In the genomic region with DNA sequence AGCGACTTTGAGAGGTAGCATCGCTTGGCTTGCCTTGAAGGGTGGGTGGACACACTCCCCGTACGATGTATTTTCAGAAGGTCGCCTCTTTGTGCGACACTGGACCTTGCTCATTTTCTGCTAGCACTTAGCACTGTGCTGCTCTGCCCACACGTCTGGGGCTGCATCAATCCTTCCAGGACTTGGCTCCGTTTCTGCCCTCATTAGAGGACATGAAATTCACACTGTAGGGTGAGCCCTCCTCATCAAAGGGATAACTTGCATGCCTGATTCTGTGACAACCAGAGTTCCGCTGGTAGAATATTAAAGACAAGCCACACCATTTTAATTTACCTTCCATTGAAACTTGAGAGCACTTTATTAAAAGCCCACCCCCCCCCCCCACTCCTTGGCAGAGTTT, we compare ENCODE assay signal across 16 mouse cellular contexts.
DNase-seq lines count a peak whose midpoint lies in the region; ATAC-seq and TF ChIP-seq lines count a peak whose summit lies in the region.
"Had no signal": no experiment of that assay in that cellular context is flagged by ENCODE, and none has a peak within 500 bp of the region (broad histone marks: within the 10 kb centered on the region; RNA-seq: fewer than 3 reads in every experiment).

No protein-coding gene starts in this region.

- ATAC-seq in embryonic facial prominence, embryonic 14.5 days (ENCODE audit: low read depth) = peak; percentile 26; the same call in 1 of the 2 replicates
- ATAC-seq in kidney, postnatal 0 days (replicated peaks; ENCODE audit: low FRiP score, low read depth) = no peak
- ATAC-seq in kidney, embryonic 14.5 days (ENCODE audit: low FRiP score, low TSS enrichment) = no peak
- peak; percentile 94 for ATAC-seq in forebrain, embryonic 13.5 days
- peak; percentile 53; the same call in 1 of the 2 replicates for ATAC-seq in midbrain, embryonic 14.5 days (ENCODE audit: low FRiP score, low TSS enrichment)
- ATAC-seq: liver, postnatal 0 days had no signal

- no peaks in the 10 kb centered on the region for H3K9me3 ChIP-seq in embryonic facial prominence, embryonic 14.5 days (ENCODE audit: control insufficient read depth, low read length)
- H3K9me3 ChIP-seq in embryonic facial prominence, embryonic 10.5 days = no peaks in the 10 kb centered on the region
- no peaks in the 10 kb centered on the region for H3K9me3 ChIP-seq in kidney, postnatal 0 days (replicated peaks; ENCODE audit: low read length)
- H3K9me3 ChIP-seq in kidney, embryonic 14.5 days (ENCODE audit: control insufficient read depth, low read length) = no peaks in the 10 kb centered on the region
- no peaks in the 10 kb centered on the region; the same call in 1 of the 2 replicates for H3K9me3 ChIP-seq in forebrain, embryonic 13.5 days (replicated peaks)
- no peaks in the 10 kb centered on the region for H3K9me3 ChIP-seq in midbrain, embryonic 14.5 days (ENCODE audit: control insufficient read depth, low read length)

- no peaks in the 10 kb centered on the region for H3K27me3 ChIP-seq in embryonic facial prominence, embryonic 14.5 days (replicated peaks; ENCODE audit: control insufficient read depth, insufficient read depth, low read length)
- H3K27me3 ChIP-seq in embryonic facial prominence, embryonic 10.5 days (replicated peaks; ENCODE audit: low read depth, poor library complexity, severe bottlenecking) = peaks cover 42% of the 10 kb centered on the region
- H3K27me3 ChIP-seq in kidney, postnatal 0 days (ENCODE audit: insufficient read depth, low read length) = no peaks in the 10 kb centered on the region
- H3K27me3 ChIP-seq in kidney, embryonic 14.5 days (ENCODE audit: control insufficient read depth, insufficient read depth, low read length) = no peaks in the 10 kb centered on the region
- peaks cover 58% of the 10 kb centered on the region for H3K27me3 ChIP-seq in forebrain, embryonic 13.5 days
- H3K27me3 ChIP-seq in midbrain, embryonic 14.5 days (ENCODE audit: control insufficient read depth, insufficient read depth, low read length) = no peaks in the 10 kb centered on the region; the same call in 1 of the 2 replicates
- H3K27me3 ChIP-seq in thymus, adult 2 months (ENCODE audit: control insufficient read depth, insufficient read depth, low read length) = no peaks in the 10 kb centered on the region

- no peak overlapping the region for H3K9ac ChIP-seq in embryonic facial prominence, embryonic 14.5 days (ENCODE audit: low read depth, low read length)
- H3K9ac ChIP-seq in kidney, postnatal 0 days (ENCODE audit: low read depth, low read length) = no peak overlapping the region
- no peak overlapping the region for H3K9ac ChIP-seq in kidney, embryonic 14.5 days (ENCODE audit: low read depth, low read length)
- H3K9ac ChIP-seq in forebrain, embryonic 13.5 days = no peak overlapping the region; the same call in 1 of the 2 replicates
- no peak overlapping the region for H3K9ac ChIP-seq in midbrain, embryonic 14.5 days (replicated peaks; ENCODE audit: low read length)
- H3K9ac ChIP-seq: liver, postnatal 0 days had no signal

- 56% methylated on average over 9 of the region's 9 CpGs for WGBS in embryonic facial prominence, embryonic 14.5 days
- WGBS in embryonic facial prominence, embryonic 10.5 days = 72% methylated on average over 9 of the region's 9 CpGs
- WGBS in kidney, postnatal 0 days = 31% methylated on average over 9 of the region's 9 CpGs
- WGBS in kidney, embryonic 14.5 days = 32% methylated on average over 9 of the region's 9 CpGs
- WGBS in forebrain, embryonic 13.5 days = 30% methylated on average over 9 of the region's 9 CpGs
- 52% methylated on average over 9 of the region's 9 CpGs for WGBS in midbrain, embryonic 14.5 days
- WGBS in thymus, adult 2 months = 95% methylated on average over 9 of the region's 9 CpGs

- no peak for TF ChIP-seq POLR2A in thymus, adult 2 months (IDR thresholded peaks at IDR 0.05; ENCODE audit: control insufficient read depth, extremely low read depth, insufficient read depth, low read length, poor library complexity)

- DNase-seq in embryonic facial prominence, embryonic 14.5 days (ENCODE audit: low spot score) = no peak
- DNase-seq in embryonic facial prominence, embryonic 10.5 days (ENCODE audit: low spot score) = no peak
- peak; percentile 46 for DNase-seq in kidney, postnatal 0 days (ENCODE audit: low spot score)
- DNase-seq in midbrain, embryonic 14.5 days = peak; percentile 54
- DNase-seq in right cerebral cortex, postnatal 14 days = no peak
- DNase-seq in thymus, adult 2 months = no peak
- DNase-seq: adrenal gland, postnatal 36 days; cerebellum, postnatal 14 days; gastrocnemius, postnatal 25 days; kidney, adult 11 months; liver, postnatal 0 days; lung, postnatal 4 days; right cerebral cortex, postnatal 4 days had no signal

- no peaks in the 10 kb centered on the region for H3K4me1 ChIP-seq in embryonic facial prominence, embryonic 14.5 days (ENCODE audit: control insufficient read depth, insufficient read depth, low read length)
- H3K4me1 ChIP-seq in embryonic facial prominence, embryonic 10.5 days = peaks cover 10% of the 10 kb centered on the region
- no peaks in the 10 kb centered on the region for H3K4me1 ChIP-seq in kidney, postnatal 0 days (replicated peaks; ENCODE audit: insufficient read depth, low read length)
- no peaks in the 10 kb centered on the region for H3K4me1 ChIP-seq in kidney, embryonic 14.5 days (ENCODE audit: control insufficient read depth, insufficient read depth, low read length)
- H3K4me1 ChIP-seq in forebrain, embryonic 13.5 days = peaks cover 32% of the 10 kb centered on the region
- H3K4me1 ChIP-seq in midbrain, embryonic 14.5 days (ENCODE audit: control insufficient read depth, insufficient read depth, low read length) = no peaks in the 10 kb centered on the region
- no peaks in the 10 kb centered on the region for H3K4me1 ChIP-seq in thymus, adult 2 months (replicated peaks; ENCODE audit: control insufficient read depth, insufficient read depth, low read length)

- TF ChIP-seq CTCF in kidney, postnatal 0 days (IDR thresholded peaks at IDR 0.05; ENCODE audit: low read depth) = no peak
- no peak for TF ChIP-seq CTCF in thymus, adult 2 months (IDR thresholded peaks at IDR 0.05; ENCODE audit: borderline replicate concordance, control insufficient read depth, extremely low read depth, insufficient read depth, low read length, poor library complexity)

- H3K36me3 ChIP-seq in embryonic facial prominence, embryonic 14.5 days (ENCODE audit: control insufficient read depth, insufficient read depth, low read length) = no peaks in the 10 kb centered on the region
- H3K36me3 ChIP-seq in embryonic facial prominence, embryonic 10.5 days (replicated peaks) = no peaks in the 10 kb centered on the region
- H3K36me3 ChIP-seq in kidney, postnatal 0 days (ENCODE audit: insufficient read depth, low read length) = no peaks in the 10 kb centered on the region
- H3K36me3 ChIP-seq in kidney, embryonic 14.5 days (ENCODE audit: control insufficient read depth, insufficient read depth, low read length) = no peaks in the 10 kb centered on the region
- no peaks in the 10 kb centered on the region for H3K36me3 ChIP-seq in forebrain, embryonic 13.5 days (ENCODE audit: poor library complexity, severe bottlenecking)
- H3K36me3 ChIP-seq in midbrain, embryonic 14.5 days (ENCODE audit: control insufficient read depth, insufficient read depth, low read length) = no peaks in the 10 kb centered on the region
- no peaks in the 10 kb centered on the region for H3K36me3 ChIP-seq in thymus, adult 2 months (ENCODE audit: control insufficient read depth, insufficient read depth, low read length)

- H3K4me3 ChIP-seq in embryonic facial prominence, embryonic 14.5 days (ENCODE audit: low read depth, low read length) = no peak overlapping the region
- H3K4me3 ChIP-seq in embryonic facial prominence, embryonic 10.5 days = no peak overlapping the region
- no peak overlapping the region for H3K4me3 ChIP-seq in kidney, postnatal 0 days (replicated peaks; ENCODE audit: low read depth, low read length)
- H3K4me3 ChIP-seq in kidney, embryonic 14.5 days (ENCODE audit: low read length) = no peak overlapping the region
- H3K4me3 ChIP-seq in forebrain, embryonic 13.5 days = no peak overlapping the region
- H3K4me3 ChIP-seq in midbrain, embryonic 14.5 days (replicated peaks; ENCODE audit: low read depth, low read length) = no peak overlapping the region
- H3K4me3 ChIP-seq in thymus, adult 2 months (ENCODE audit: control insufficient read depth, insufficient read depth, low read length) = no peak overlapping the region

- H3K27ac ChIP-seq in embryonic facial prominence, embryonic 14.5 days (replicated peaks; ENCODE audit: low read depth, low read length) = no peak overlapping the region
- H3K27ac ChIP-seq in embryonic facial prominence, embryonic 10.5 days (replicated peaks) = no peak overlapping the region
- no peak overlapping the region for H3K27ac ChIP-seq in kidney, postnatal 0 days
- H3K27ac ChIP-seq in kidney, embryonic 14.5 days (ENCODE audit: low read depth, low read length) = no peak overlapping the region
- H3K27ac ChIP-seq in forebrain, embryonic 13.5 days = peak overlapping the region; percentile 75
- no peak overlapping the region for H3K27ac ChIP-seq in midbrain, embryonic 14.5 days (replicated peaks; ENCODE audit: low read depth, low read length)
- no peak overlapping the region for H3K27ac ChIP-seq in thymus, adult 2 months (ENCODE audit: control insufficient read depth, insufficient read depth, low read length)

- no peak overlapping the region for H3K4me2 ChIP-seq in embryonic facial prominence, embryonic 14.5 days (ENCODE audit: low read depth, low read length)
- H3K4me2 ChIP-seq in kidney, postnatal 0 days (ENCODE audit: low read length) = no peak overlapping the region
- no peak overlapping the region for H3K4me2 ChIP-seq in kidney, embryonic 14.5 days (replicated peaks; ENCODE audit: low read depth, low read length)
- H3K4me2 ChIP-seq in forebrain, embryonic 13.5 days = peak overlapping the region; percentile 21; the same call in 1 of the 2 replicates
- H3K4me2 ChIP-seq in midbrain, embryonic 14.5 days (ENCODE audit: low read length) = no peak overlapping the region
- H3K4me2 ChIP-seq: heart, embryonic 11.5 days had no signal

Comparison
In these comparisons a context has a peak if more than half of its experiments do, and no peak if none do; other contexts are left out.
1. ATAC-seq: peak in embryonic facial prominence, embryonic 14.5 days (single experiment), forebrain, embryonic 13.5 days (single experiment) and midbrain, embryonic 14.5 days (single experiment); none in kidney, postnatal 0 days (single experiment) and kidney, embryonic 14.5 days (single experiment).
2. DNase-seq: peak in kidney, postnatal 0 days (single experiment) and midbrain, embryonic 14.5 days (single experiment); none in embryonic facial prominence, embryonic 14.5 days (single experiment), embryonic facial prominence, embryonic 10.5 days (single experiment), right cerebral cortex, postnatal 14 days (single experiment) and thymus, adult 2 months (single experiment).